8 mouse cellular contexts compared by ENCODE assay signal in genomic region chr5:140829081-140829910, GRCm38 (mm10). TPM values are rescaled to one million over a fixed set of nuclear protein-coding genes. Genes with fewer than 3 reads are reported as not detected.
DNase-seq lines count a peak whose midpoint lies in the region; ATAC-seq lines count a peak whose summit lies in the region.

No protein-coding gene starts in this region.

- H3K4me1 ChIP-seq in forebrain, embryonic 15.5 days: peaks cover 41% of the 10 kb centered on the region
- H3K4me1 ChIP-seq in limb, embryonic 11.5 days (ENCODE audit: control insufficient read depth, insufficient read depth, low read length): 0 out of 2 replicates have a peak, but pooled peaks cover 3% of the 10 kb centered on the region
- H3K4me1 ChIP-seq in neural tube, embryonic 12.5 days: peaks cover 31% of the 10 kb centered on the region

- WGBS in forebrain, embryonic 15.5 days: 34% methylated on average over 18 of the region's 18 CpGs
- 38% methylated on average over 18 of the region's 18 CpGs for whole genome bisulfite sequencing in limb, embryonic 11.5 days
- 38% methylated on average over 18 of the region's 18 CpGs for WGBS in neural tube, embryonic 12.5 days

- H3K27ac ChIP-seq in forebrain, embryonic 15.5 days (replicated peaks): no peak overlapping the region
- H3K27ac ChIP-seq in limb, embryonic 11.5 days (replicated peaks; ENCODE audit: low read depth, low read length): no peak overlapping the region
- no peak overlapping the region for H3K27ac ChIP-seq in neural tube, embryonic 12.5 days

- H3K36me3 ChIP-seq in forebrain, embryonic 15.5 days: 0 out of 2 replicates have a peak, but pooled peaks cover 4% of the 10 kb centered on the region
- no peaks in the 10 kb centered on the region for H3K36me3 ChIP-seq in limb, embryonic 11.5 days (ENCODE audit: control insufficient read depth, insufficient read depth, low read length)
- no peaks in the 10 kb centered on the region for H3K36me3 ChIP-seq in neural tube, embryonic 12.5 days

- peak overlapping the region; percentile 81 for H3K9ac ChIP-seq in forebrain, embryonic 15.5 days (replicated peaks)
- peak overlapping the region; percentile 79 for H3K9ac ChIP-seq in limb, embryonic 11.5 days (ENCODE audit: low read length)
- H3K9ac ChIP-seq in neural tube, embryonic 12.5 days: peak overlapping the region; percentile 79

- ATAC-seq in forebrain, embryonic 15.5 days (replicated peaks): no peak
- no peak for ATAC-seq in limb, embryonic 11.5 days (ENCODE audit: insufficient number of reproducible peaks, low FRiP score, low TSS enrichment, low read depth)
- peak; percentile 17 for ATAC-seq in neural tube, embryonic 12.5 days (ENCODE audit: low FRiP score, low read depth)

- H3K9me3 ChIP-seq in forebrain, embryonic 15.5 days: no peaks in the 10 kb centered on the region
- H3K9me3 ChIP-seq in limb, embryonic 11.5 days (ENCODE audit: control insufficient read depth, low read length): no peaks in the 10 kb centered on the region
- no peaks in the 10 kb centered on the region for H3K9me3 ChIP-seq in neural tube, embryonic 12.5 days

- H3K27me3 ChIP-seq in forebrain, embryonic 15.5 days: no peaks in the 10 kb centered on the region
- no peaks in the 10 kb centered on the region for H3K27me3 ChIP-seq in limb, embryonic 11.5 days (ENCODE audit: control insufficient read depth, insufficient read depth, low read length)
- H3K27me3 ChIP-seq in neural tube, embryonic 12.5 days (replicated peaks): no peaks in the 10 kb centered on the region

- peak overlapping the region; percentile 79 for H3K4me3 ChIP-seq in forebrain, embryonic 15.5 days
- H3K4me3 ChIP-seq in limb, embryonic 11.5 days (ENCODE audit: low read depth, low read length): peak overlapping the region; percentile 74
- peak overlapping the region; percentile 75 for H3K4me3 ChIP-seq in neural tube, embryonic 12.5 days

- peak overlapping the region; percentile 87 for H3K4me2 ChIP-seq in forebrain, embryonic 15.5 days (replicated peaks)
- H3K4me2 ChIP-seq in limb, embryonic 11.5 days (ENCODE audit: low read depth, severe bottlenecking): peak overlapping the region; percentile 95
- H3K4me2 ChIP-seq in neural tube, embryonic 12.5 days (replicated peaks): peak overlapping the region; percentile 94

- peak; percentile 36 for DNase-seq in cerebellum, adult 9-10 months
- DNase-seq in cerebellum, adult 18-20 months: no peak
- DNase-seq in ES-CJ7 (ENCODE audit: low read depth, low spot score): peak; percentile 38
- DNase-seq in limb, embryonic 11.5 days (ENCODE audit: low spot score): peak; percentile 25
- no peak for DNase-seq in gastrocnemius, adult 8-10 months (ENCODE audit: low spot score in 2 of 2)
- no peak for DNase-seq in left cerebral cortex, adult 11 months (ENCODE audit: low spot score)

RNA-seq across cellular contexts. Expression of gene Gna12, which starts 0.9 kb away (rescaled TPM):
- polyA plus RNA-seq in forebrain, embryonic 15.5 days (2015; fragmentation: Nextera tagmentation; extraction: Ambion mirVana): 26.3 and 65.4 TPM in 2 replicates
- 34.5 and 48.7 TPM in 2 replicates for polyA plus RNA-seq in limb, embryonic 11.5 days (2014; fragmentation: Nextera tagmentation; extraction: Ambion mirVana)
- polyA plus RNA-seq in neural tube, embryonic 12.5 days (2016; fragmentation: Nextera tagmentation; extraction: Ambion mirVana): 77.6 and 85.3 TPM in 2 replicates
- 10 to 100 TPM; 21.4 to 30.8 (median 24.5) TPM for total RNA-seq in gastrocnemius, adult 8-10 months (2022)

Comparison
In these comparisons a context has a peak if more than half of its experiments do, and no peak if none do; other contexts are left out.
1. DNase-seq: peak in cerebellum, adult 9-10 months (single experiment), ES-CJ7 (single experiment) and limb, embryonic 11.5 days (single experiment); none in cerebellum, adult 18-20 months (0 of 2), gastrocnemius, adult 8-10 months (0 of 2) and left cerebral cortex, adult 11 months (single experiment).
2. Peak in every context shown above with its lines, with median percentiles within 50 percentile points of each other: H3K4me2 ChIP-seq, H3K4me3 ChIP-seq and H3K9ac ChIP-seq.